In the genomic region with DNA sequence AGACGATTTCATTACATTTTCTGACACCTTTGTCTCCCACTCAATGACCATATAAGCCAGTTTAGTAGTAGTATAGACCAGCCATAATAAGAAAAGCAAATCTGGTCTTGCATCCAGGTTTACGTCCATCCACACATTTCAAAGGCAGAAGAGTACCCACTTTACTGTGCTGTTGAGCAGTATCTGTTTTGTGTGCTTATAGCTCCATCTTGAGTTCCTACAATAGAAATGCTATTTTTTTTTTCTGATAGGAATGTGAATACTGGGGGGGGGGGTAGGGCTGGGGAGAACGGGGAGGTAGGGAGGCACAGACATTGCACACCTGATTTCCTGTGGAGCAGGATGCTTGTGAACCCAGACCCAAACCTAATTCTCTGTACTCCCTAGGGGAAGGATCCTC, we compare ENCODE assay signal across 13 mouse cellular contexts. TPM values are rescaled to one million over a fixed set of nuclear protein-coding genes. Genes with fewer than 3 reads are reported as not detected.
DNase-seq lines count a peak whose midpoint lies in the region; ATAC-seq and TF ChIP-seq lines count a peak whose summit lies in the region.
"Had no signal": no experiment of that assay in that cellular context is flagged by ENCODE, and none has a peak within 500 bp of the region (broad histone marks: within the 10 kb centered on the region; RNA-seq: fewer than 3 reads in every experiment).

No protein-coding gene starts in this region.

- H3K4me2 ChIP-seq in forebrain, embryonic 14.5 days (ENCODE audit: low read length): peak overlapping the region; percentile 83

- H3K36me3 ChIP-seq in kidney, adult 2 months (ENCODE audit: control insufficient read depth, insufficient read depth, low read length): no peaks in the 10 kb centered on the region
- peaks cover 16% of the 10 kb centered on the region for H3K36me3 ChIP-seq in ES-E14 (ENCODE audit: control insufficient read depth, insufficient read depth, low read length, poor library complexity, severe bottlenecking)
- H3K36me3 ChIP-seq in forebrain, embryonic 14.5 days (ENCODE audit: control insufficient read depth, insufficient read depth, low read length): no peaks in the 10 kb centered on the region
- H3K36me3 ChIP-seq: heart, embryonic 10.5 days had no signal

- peak; percentile 21 for DNase-seq in kidney, adult 2 months
- no peak for DNase-seq in kidney, postnatal 25 days
- no peak for DNase-seq in ES-E14 (ENCODE audit: low read depth, low spot score)
- peak; percentile 82 for DNase-seq in forebrain, embryonic 14.5 days (ENCODE audit: low spot score)
- DNase-seq in naive thymus-derived CD4-positive, alpha-beta T cell, adult 2 months (ENCODE audit: low read depth): peak; percentile 67
- DNase-seq in cerebellum, adult 18-20 months: no peak
- no peak for DNase-seq in thymus, postnatal 25 days
- DNase-seq: right cerebral cortex, adult 18-20 months had no signal

- 42% methylated on average over 3 of the region's 3 CpGs for WGBS in kidney, adult 2 months
- WGBS in forebrain, embryonic 14.5 days: 42% methylated on average over 3 of the region's 3 CpGs

- TF ChIP-seq POLR2A in kidney, adult 2 months (IDR thresholded peaks at IDR 0.05; ENCODE audit: low read depth, low read length): no peak

- no peak overlapping the region for H3K27ac ChIP-seq in kidney, adult 2 months (ENCODE audit: insufficient read depth, low read depth, low read length)
- H3K27ac ChIP-seq in ES-E14 (ENCODE audit: insufficient read depth, low read depth, low read length, poor library complexity, severe bottlenecking): no peak overlapping the region
- H3K27ac ChIP-seq in forebrain, embryonic 14.5 days (ENCODE audit: low read depth, low read length): no peak overlapping the region
- H3K27ac ChIP-seq: heart, embryonic 10.5 days had no signal

- H3K4me1 ChIP-seq in kidney, adult 2 months (ENCODE audit: control insufficient read depth, insufficient read depth, low read length): no peaks in the 10 kb centered on the region; the same call in 1 of the 2 replicates
- peaks cover 5 to 9% of the 10 kb centered on the region in 2 experiments; a peak in 2 of 4 replicates for H3K4me1 ChIP-seq in ES-E14 (ENCODE audit: control insufficient read depth in 2 of 2, insufficient read depth in 2 of 2, low read length in 2 of 2, poor library complexity in 1 of 2)
- H3K4me1 ChIP-seq in forebrain, embryonic 14.5 days (ENCODE audit: control insufficient read depth, insufficient read depth, low read length): peaks cover 25% of the 10 kb centered on the region

- in situ Hi-C loops in ES-E14 (cut with MboI; ENCODE audit: low sequenced_read_pairs in 2 of 2, unreplicated experiment in 2 of 2): no loop called here

- no peak overlapping the region for H3K4me3 ChIP-seq in kidney, adult 2 months (ENCODE audit: insufficient read depth, low read depth, low read length)
- H3K4me3 ChIP-seq in ES-E14 (ENCODE audit: insufficient read depth in 1 of 2, low read depth in 1 of 2, low read length in 2 of 2, poor library complexity in 1 of 2, severe bottlenecking in 1 of 2): peak overlapping the region; percentile 46 to 97
- H3K4me3 ChIP-seq in forebrain, embryonic 14.5 days (ENCODE audit: low read depth, low read length): peak overlapping the region; percentile 82; the same call in 1 of the 2 replicates

- H3K9ac ChIP-seq in ES-E14 (ENCODE audit: insufficient read depth, low read depth, low read length, poor library complexity, severe bottlenecking): no peak overlapping the region
- peak overlapping the region; percentile 97; the same call in 1 of the 2 replicates for H3K9ac ChIP-seq in forebrain, embryonic 14.5 days (ENCODE audit: low read length)

- no peaks in the 10 kb centered on the region for H3K27me3 ChIP-seq in kidney, adult 2 months (replicated peaks; ENCODE audit: control insufficient read depth, insufficient read depth, low read length)
- no peaks in the 10 kb centered on the region for H3K27me3 ChIP-seq in forebrain, embryonic 14.5 days (replicated peaks; ENCODE audit: control insufficient read depth, insufficient read depth, low read length)

- ATAC-seq in forebrain, embryonic 14.5 days: no peak
- ATAC-seq in granulocyte monocyte progenitor cell, adult 5-6 weeks (replicated peaks; ENCODE audit: poor library complexity, severe bottlenecking): no peak

- H3K9me3 ChIP-seq in ES-E14 (ENCODE audit: control insufficient read depth, insufficient read depth, low read depth, low read length): no peaks in the 10 kb centered on the region
- no peaks in the 10 kb centered on the region for H3K9me3 ChIP-seq in forebrain, embryonic 14.5 days (replicated peaks; ENCODE audit: control insufficient read depth, low read length)
- H3K9me3 ChIP-seq: heart, embryonic 10.5 days had no signal

- no peak for TF ChIP-seq CTCF in kidney, adult 2 months (conservative IDR thresholded peaks at IDR 0.05; ENCODE audit: insufficient read depth, insufficient read length, low read depth, low read length)

TF ChIP-seq in ES-E14, 5 proteins besides CTCF, POLR2A, EP300 and RAD21:
- no peak for TF ChIP-seq MAFK (IDR thresholded peaks at IDR 0.05; ENCODE audit: insufficient read depth, low read depth, low read length)
- TF ChIP-seq ZNF384 (IDR thresholded peaks at IDR 0.05; ENCODE audit: low read depth, low read length): no peak
- TF ChIP-seq CHD2 (IDR thresholded peaks at IDR 0.05; ENCODE audit: low read depth, low read length): no peak
- no peak for TF ChIP-seq ZC3H11A (IDR thresholded peaks at IDR 0.05; ENCODE audit: borderline replicate concordance, low read depth, low read length)
TF ChIP-seq in ES-E14: peak in this region for 0.

RNA-seq across cellular contexts. Expression of a gene that starts 2.2 kb away (rescaled TPM):
- 21.0 TPM in 2 replicates for polyA plus RNA-seq in kidney, adult 2 months (2012; rRNA removed)
- 60.9 and 106 TPM in 2 replicates for total RNA-seq in ES-E14 (2012; rRNA removed)
- 53.4 and 60.5 TPM in 2 replicates for polyA plus RNA-seq in forebrain, embryonic 14.5 days (2014; fragmentation: Nextera tagmentation; extraction: Ambion mirVana)
- 1.3 and 2.0 TPM in 2 replicates for total RNA-seq in granulocyte monocyte progenitor cell, adult 5-6 weeks (2014; fragmentation: Nextera tagmentation)
- 0.57 and 1.7 TPM in 2 replicates for total RNA-seq in granulocyte monocyte progenitor cell, adult 5-6 weeks (2017)

RNA-seq across cellular contexts. Expression of a gene that starts 24.8 kb away (rescaled TPM):
- polyA plus RNA-seq in kidney, adult 2 months (2012; rRNA removed): not detected in 2 replicates
- 0.62 and 0.85 TPM in 2 replicates for total RNA-seq in ES-E14 (2012; rRNA removed)
- 0.98 and 1.4 TPM in 2 replicates for polyA plus RNA-seq in forebrain, embryonic 14.5 days (2014; fragmentation: Nextera tagmentation; extraction: Ambion mirVana)
- not detected in 2 replicates for total RNA-seq in granulocyte monocyte progenitor cell, adult 5-6 weeks (2014; fragmentation: Nextera tagmentation)
- total RNA-seq in granulocyte monocyte progenitor cell, adult 5-6 weeks (2017): not detected in 2 replicates
- polyA plus RNA-seq: large intestine, adult 2 months; liver, embryonic 16.5 days; thymus, adult 2 months had no signal

RNA-seq across cellular contexts. Expression of a gene that starts 40.3 kb away (rescaled TPM):
- not detected in 2 replicates for polyA plus RNA-seq in kidney, adult 2 months (2012; rRNA removed)
- 0.11 and 0.22 TPM in 2 replicates for total RNA-seq in ES-E14 (2012; rRNA removed)
- not detected in 2 replicates for polyA plus RNA-seq in forebrain, embryonic 14.5 days (2014; fragmentation: Nextera tagmentation; extraction: Ambion mirVana)
- total RNA-seq in granulocyte monocyte progenitor cell, adult 5-6 weeks (2014; fragmentation: Nextera tagmentation): not detected in 2 replicates
- total RNA-seq in granulocyte monocyte progenitor cell, adult 5-6 weeks (2017): not detected in 2 replicates
- polyA plus RNA-seq: heart, embryonic 10.5 days; large intestine, adult 2 months; liver, embryonic 16.5 days; thymus, adult 2 months had no signal

RNA-seq across cellular contexts. Expression of a gene that starts 47.0 kb away (rescaled TPM):
- polyA plus RNA-seq in kidney, adult 2 months (2012; rRNA removed): 2.0 and 3.0 TPM in 2 replicates
- total RNA-seq in ES-E14 (2012; rRNA removed): 360 and 437 TPM in 2 replicates
- polyA plus RNA-seq in forebrain, embryonic 14.5 days (2014; fragmentation: Nextera tagmentation; extraction: Ambion mirVana): 199 and 268 TPM in 2 replicates
- total RNA-seq in granulocyte monocyte progenitor cell, adult 5-6 weeks (2014; fragmentation: Nextera tagmentation): 1.2 TPM in 1 of 2 replicates, not detected in the other
- total RNA-seq in granulocyte monocyte progenitor cell, adult 5-6 weeks (2017): 0.57 TPM in 1 of 2 replicates, not detected in the other

RNA-seq across cellular contexts. Expression of a gene that starts 50.1 kb away (rescaled TPM):
- polyA plus RNA-seq in kidney, adult 2 months (2012; rRNA removed): not detected in 2 replicates
- total RNA-seq in ES-E14 (2012; rRNA removed): 0.11 and 0.13 TPM in 2 replicates
- polyA plus RNA-seq in forebrain, embryonic 14.5 days (2014; fragmentation: Nextera tagmentation; extraction: Ambion mirVana): not detected in 2 replicates
- not detected in 2 replicates for total RNA-seq in granulocyte monocyte progenitor cell, adult 5-6 weeks (2014; fragmentation: Nextera tagmentation)
- total RNA-seq in granulocyte monocyte progenitor cell, adult 5-6 weeks (2017): not detected in 2 replicates
- polyA plus RNA-seq: heart, embryonic 10.5 days; large intestine, adult 2 months; liver, embryonic 16.5 days; thymus, adult 2 months had no signal

Comparison
In these comparisons a context has a peak if more than half of its experiments do, and no peak if none do; other contexts are left out.
1. DNase-seq: peak in kidney, adult 2 months (single experiment), forebrain, embryonic 14.5 days (single experiment) and naive thymus-derived CD4-positive, alpha-beta T cell, adult 2 months (single experiment); none in kidney, postnatal 25 days (0 of 2), ES-E14 (single experiment), cerebellum, adult 18-20 months (0 of 2) and thymus, postnatal 25 days (single experiment).
2. RNA of a gene that starts 2.2 kb away (total RNA-seq): 60.9 to 106 TPM in ES-E14; 0.57 to 2.0 TPM in granulocyte monocyte progenitor cell, adult 5-6 weeks; every median in the first group is over 10 times any median in the second.